Mouse (Mus musculus) neural tube, embryonic 12.5 days (tissue): Measurements from ENCODE around the gene Crispld2. TPM values are rescaled to one million over a fixed set of nuclear protein-coding genes. Genes with fewer than 3 reads are reported as not detected.

ENCODE experiments used
- ATAC-seq: fragments of 200-750 bp; cut with Nextera tagmentation; 2 replicates; pipeline ENCODE4 v1.8.0; 2017; ENCODE audit warnings: low read depth, mild to moderate bottlenecking, moderate TSS enrichment, moderate library complexity; ENCODE audit not compliant: low FRiP score
- H3K27ac ChIP-seq: fragments of 300-500 bp; sonication (generic); 2 replicates; pipeline ENCODE4 v1.5.1; 2016
- H3K27me3 ChIP-seq: fragments of 300-500 bp; sonication (generic); replicated peaks from 2 replicates; pipeline ENCODE4 v1.6.1; 2016; ENCODE audit warnings: mild to moderate bottlenecking
- H3K36me3 ChIP-seq: fragments of 300-500 bp; sonication (generic); 2 replicates; pipeline ENCODE4 v1.6.1; 2016; ENCODE audit warnings: mild to moderate bottlenecking
- H3K4me1 ChIP-seq: fragments of 300-500 bp; sonication (generic); 2 replicates; pipeline ENCODE4 v1.6.1; 2016
- H3K4me2 ChIP-seq: fragments of 300-500 bp; sonication (generic); replicated peaks from 2 replicates; pipeline ENCODE4 v1.6.1; 2016; ENCODE audit warnings: mild to moderate bottlenecking
- H3K4me3 ChIP-seq: fragments of 300-500 bp; sonication (generic); 2 replicates; pipeline ENCODE4 v1.5.1; 2016
- H3K9ac ChIP-seq: fragments of 300-500 bp; sonication (generic); 2 replicates; pipeline ENCODE4 v1.6.1; 2016; ENCODE audit warnings: mild to moderate bottlenecking
- H3K9me3 ChIP-seq: fragments of 300-500 bp; sonication (generic); 2 replicates; pipeline ENCODE4 v1.6.1; 2016; ENCODE audit warnings: mild to moderate bottlenecking
- WGBS: fragments of 180-500 bp; shearing (Covaris S2); methylation state at CpG from one replicate; pipeline ENCODE4 v1.1.7; 2016; 5-methylcytosine and 5-hydroxymethylcytosine counted together
- polyA plus RNA-seq: library from polyadenylated mRNA; unstranded; fragments of >200 nt; fragmentation: Nextera tagmentation; extraction: Ambion mirVana; gene quantifications from 2 replicates; pipeline ENCODE4 v1.2.1, GENCODE M21; 2016

The Crispld2 gene
- polyA plus RNA-seq, 1 experiment from 2014 or later = 5.2 TPM

DNA sequence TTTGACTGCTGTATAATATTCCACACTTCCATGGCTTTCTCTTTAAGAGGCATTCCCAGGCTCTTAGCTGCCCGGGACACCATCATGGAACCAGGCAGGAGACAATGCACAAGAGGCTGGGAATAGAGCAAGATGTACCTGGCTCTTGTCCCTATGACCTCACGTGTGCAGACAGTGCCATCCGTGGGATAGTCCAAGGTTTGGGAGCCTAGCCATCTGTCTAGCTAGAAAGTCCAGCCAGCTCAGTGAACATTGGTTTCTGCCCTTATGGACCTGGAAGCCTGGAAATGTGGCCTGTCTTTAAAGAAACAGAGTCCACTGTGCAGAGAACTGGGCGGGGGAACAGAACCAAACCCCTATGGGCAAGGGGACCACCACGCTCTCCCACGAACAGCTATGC lies 25.5 kb downstream of the Crispld2 start:
- H3K9me3 ChIP-seq = no peaks in the 10 kb centered on the region
- H3K27ac ChIP-seq = no peak overlapping the region
- WGBS = 94% methylated on average over 6 of the region's 6 CpGs
- no peak overlapping the region for H3K4me2 ChIP-seq
- no peak for ATAC-seq
- no peaks in the 10 kb centered on the region for H3K4me1 ChIP-seq
- H3K4me3 ChIP-seq = no peak overlapping the region
- H3K27me3 ChIP-seq = 0 out of 2 replicates have a peak, but pooled peaks cover 5% of the 10 kb centered on the region
- H3K36me3 ChIP-seq = no peaks in the 10 kb centered on the region
- H3K9ac ChIP-seq = no peak overlapping the region

DNA sequence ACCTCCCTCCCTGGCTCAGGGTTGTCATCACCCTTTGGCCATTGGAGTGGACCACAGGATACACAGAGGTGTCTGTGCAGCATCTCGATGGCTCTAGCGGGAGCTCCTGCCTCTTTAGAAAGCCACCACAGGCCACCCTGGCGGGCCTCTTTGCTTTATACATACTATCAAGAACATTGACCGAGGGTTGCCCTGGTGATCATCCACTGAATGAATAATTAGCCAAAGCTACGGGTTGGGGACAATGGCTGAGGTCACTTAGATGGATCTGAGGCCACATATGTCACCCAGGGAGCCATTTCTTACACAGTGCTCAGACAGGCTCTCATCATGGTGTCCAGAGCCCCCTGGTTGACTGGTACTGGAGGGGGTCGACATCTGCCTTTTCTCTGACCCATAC lies 26.1 kb downstream of the Crispld2 start:
- Histone ChIP-seq H3K4me3 (no peak overlapping the region), H3K27me3 (0 out of 2 replicates have a peak, but pooled peaks cover 5% of the 10 kb centered on the region), H3K36me3 (no peaks in the 10 kb centered on the region), H3K4me2 (no peak overlapping the region), H3K4me1 (no peaks in the 10 kb centered on the region), H3K27ac (no peak overlapping the region), H3K9me3 (no peaks in the 10 kb centered on the region), H3K9ac (no peak overlapping the region)
- ATAC-seq = no peak
- WGBS = 35% methylated on average over 6 of the region's 6 CpGs

DNA sequence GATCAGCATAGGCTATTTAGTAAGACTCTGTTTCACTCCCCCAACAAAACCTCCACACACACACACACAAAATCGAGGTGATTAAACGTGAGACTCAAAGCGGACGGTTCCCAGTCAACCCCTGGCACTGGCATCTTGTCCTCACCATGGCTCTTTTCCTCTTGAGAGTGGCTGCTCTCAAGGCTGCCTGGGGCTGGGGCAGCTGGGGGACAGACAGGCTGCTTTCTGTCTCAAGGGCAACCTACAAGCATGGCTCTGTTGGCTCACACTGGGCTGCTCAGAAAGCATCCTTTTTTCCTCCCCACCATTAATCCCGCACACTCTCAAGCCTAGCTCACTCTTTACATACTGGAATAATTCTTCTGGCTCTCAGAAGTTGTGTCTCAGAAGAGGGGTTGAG lies 27.1 kb downstream of the Crispld2 start:
- 76% methylated on average over 5 of the region's 5 CpGs for WGBS
- no peak for ATAC-seq
- H3K27ac ChIP-seq = no peak overlapping the region
- H3K27me3 ChIP-seq = no peaks in the 10 kb centered on the region
- no peak overlapping the region for H3K4me3 ChIP-seq
- H3K9me3 ChIP-seq = no peaks in the 10 kb centered on the region
- H3K36me3 ChIP-seq = no peaks in the 10 kb centered on the region
- H3K4me1 ChIP-seq = no peaks in the 10 kb centered on the region
- no peak overlapping the region for H3K4me2 ChIP-seq
- no peak overlapping the region for H3K9ac ChIP-seq

DNA sequence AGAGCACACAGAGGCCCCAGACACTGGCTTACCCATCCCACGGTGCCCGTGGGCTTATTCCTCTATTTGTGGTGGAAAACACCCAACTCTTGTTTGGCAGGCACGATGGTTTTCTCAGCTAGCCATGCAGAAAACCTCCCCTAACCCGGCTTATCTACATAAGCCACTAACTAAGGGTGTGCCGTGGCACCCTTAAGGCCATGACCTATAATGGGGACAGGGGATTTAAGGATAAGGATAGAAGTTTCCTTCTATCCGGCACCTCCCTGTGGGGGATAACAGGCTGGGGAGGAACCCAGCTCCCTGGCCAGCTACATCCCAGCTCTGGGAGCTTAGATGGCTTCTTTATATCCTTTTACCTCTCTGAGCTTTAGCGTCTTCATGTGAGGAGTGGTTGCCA lies 28.1 kb downstream of the Crispld2 start:
- Histone ChIP-seq H3K27ac (no peak overlapping the region), H3K4me1 (no peaks in the 10 kb centered on the region), H3K9me3 (no peaks in the 10 kb centered on the region), H3K4me2 (no peak overlapping the region), H3K27me3 (no peaks in the 10 kb centered on the region), H3K36me3 (no peaks in the 10 kb centered on the region), H3K4me3 (no peak overlapping the region), H3K9ac (no peak overlapping the region)
- 81% methylated on average over 7 of the region's 7 CpGs for WGBS
- no peak for ATAC-seq

DNA sequence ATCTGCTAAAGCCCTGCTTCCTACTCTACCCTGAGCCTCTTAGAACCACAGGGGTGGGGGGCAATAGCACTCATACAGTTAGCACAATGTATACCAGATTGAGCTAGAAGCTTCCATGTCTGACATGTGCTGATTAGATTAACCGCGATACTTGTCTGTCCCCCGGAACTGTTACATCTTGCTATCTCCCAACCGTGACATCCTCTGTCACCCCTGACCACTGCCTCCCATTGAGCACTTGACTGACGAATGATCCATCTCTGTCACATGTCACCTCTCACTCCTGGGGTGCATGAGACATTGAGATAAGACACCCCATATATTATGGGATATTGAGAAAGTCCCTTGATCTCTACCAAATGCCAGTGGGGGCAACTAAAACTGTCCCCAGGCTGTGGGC lies 34.0 kb downstream of the Crispld2 start:
- H3K36me3 ChIP-seq = no peaks in the 10 kb centered on the region
- no peak overlapping the region for H3K4me3 ChIP-seq
- H3K27me3 ChIP-seq = no peaks in the 10 kb centered on the region
- 87% methylated on average over 5 of the region's 5 CpGs for WGBS
- no peak overlapping the region for H3K9ac ChIP-seq
- no peak for ATAC-seq
- no peak overlapping the region for H3K27ac ChIP-seq
- no peak overlapping the region for H3K4me2 ChIP-seq
- H3K4me1 ChIP-seq = no peaks in the 10 kb centered on the region
- H3K9me3 ChIP-seq = no peaks in the 10 kb centered on the region

DNA sequence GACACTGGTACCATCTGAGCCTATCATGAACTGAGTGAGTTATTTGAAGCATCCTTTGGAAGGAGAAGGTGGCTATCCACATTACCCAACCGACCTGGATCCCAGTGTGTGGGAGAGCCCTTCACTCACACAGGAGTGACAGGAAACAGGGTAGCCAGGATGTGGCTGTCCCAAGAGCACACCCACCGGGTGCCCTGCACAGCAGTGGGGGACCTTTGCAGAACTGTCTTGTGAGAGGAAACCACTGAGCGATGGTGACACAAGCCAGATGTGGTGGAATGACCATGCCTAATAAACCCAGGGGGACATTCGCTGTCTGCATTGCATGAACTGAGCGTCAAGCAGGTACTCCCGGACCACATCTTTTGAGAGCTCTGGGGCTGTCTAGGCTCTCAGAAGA lies 34.8 kb downstream of the Crispld2 start:
- H3K36me3 ChIP-seq = no peaks in the 10 kb centered on the region
- H3K9ac ChIP-seq = no peak overlapping the region
- WGBS = 88% methylated on average over 6 of the region's 6 CpGs
- ATAC-seq = no peak
- no peaks in the 10 kb centered on the region for H3K9me3 ChIP-seq
- H3K27ac ChIP-seq = no peak overlapping the region
- H3K4me1 ChIP-seq = no peaks in the 10 kb centered on the region
- H3K27me3 ChIP-seq = no peaks in the 10 kb centered on the region
- no peak overlapping the region for H3K4me3 ChIP-seq
- H3K4me2 ChIP-seq = no peak overlapping the region

DNA sequence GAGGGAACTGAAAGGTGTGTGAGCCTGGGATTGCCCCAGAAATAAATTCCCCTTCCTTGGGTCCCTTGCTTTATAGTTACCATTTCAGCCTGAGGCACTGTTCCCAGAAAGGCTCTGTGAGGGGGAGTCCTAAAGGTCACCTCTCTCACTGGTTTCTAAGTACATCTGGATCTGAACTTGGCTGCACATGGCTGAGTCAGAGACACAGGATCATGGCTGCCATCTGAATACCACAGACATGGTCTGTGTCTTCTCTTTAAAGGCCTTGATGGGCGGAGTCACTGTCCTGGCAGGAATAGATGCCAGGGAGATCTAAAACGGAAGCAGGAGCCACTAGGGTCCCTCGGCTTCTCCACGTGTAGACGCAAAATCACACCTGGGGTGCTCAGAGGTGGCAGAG lies 38.2 kb downstream of the Crispld2 start:
- H3K9me3 ChIP-seq = no peaks in the 10 kb centered on the region
- H3K4me3 ChIP-seq = no peak overlapping the region
- H3K27ac ChIP-seq = no peak overlapping the region
- H3K4me1 ChIP-seq = peaks cover 4% of the 10 kb centered on the region; the same call in 1 of the 2 replicates
- no peaks in the 10 kb centered on the region for H3K36me3 ChIP-seq
- no peak overlapping the region for H3K4me2 ChIP-seq
- 73% methylated on average over 5 of the region's 5 CpGs for WGBS
- no peaks in the 10 kb centered on the region for H3K27me3 ChIP-seq
- ATAC-seq = no peak
- H3K9ac ChIP-seq = no peak overlapping the region

GRCm38 (mm10) chr8:120032549-120033208 lies 40.4 kb downstream of the Crispld2 start:
- Histone ChIP-seq H3K4me1 (peaks cover 4% of the 10 kb centered on the region; the same call in 1 of the 2 replicates), H3K9me3 (no peaks in the 10 kb centered on the region), H3K4me2 (no peak overlapping the region), H3K27me3 (no peaks in the 10 kb centered on the region), H3K36me3 (no peaks in the 10 kb centered on the region), H3K9ac (no peak overlapping the region), H3K4me3 (no peak overlapping the region), H3K27ac (no peak overlapping the region)
- 82% methylated on average over 5 of the region's 5 CpGs for WGBS
- ATAC-seq = no peak

DNA sequence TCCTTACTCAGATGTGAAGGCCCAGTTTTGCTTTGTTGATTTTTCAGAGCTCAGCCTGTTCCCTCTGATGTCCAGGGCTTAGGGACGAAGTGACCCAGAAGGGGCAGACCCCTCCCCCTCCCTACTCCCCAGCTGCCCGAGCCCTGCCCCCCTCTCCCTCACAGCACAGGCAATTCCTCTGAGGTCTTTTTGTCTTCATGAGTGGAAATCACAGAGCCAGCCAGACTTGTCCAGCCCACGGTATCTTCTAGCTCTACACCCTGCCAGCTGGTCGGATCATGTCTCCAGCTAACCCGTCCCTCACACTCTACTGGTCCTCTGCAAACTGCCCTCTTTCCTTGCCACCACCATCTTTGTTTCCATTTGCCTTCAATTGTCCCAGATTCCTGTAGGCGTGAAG lies 42.2 kb downstream of the Crispld2 start:
- H3K27me3 ChIP-seq = no peaks in the 10 kb centered on the region
- no peak overlapping the region for H3K27ac ChIP-seq
- ATAC-seq = no peak
- H3K9me3 ChIP-seq = no peaks in the 10 kb centered on the region
- no peak overlapping the region for H3K4me2 ChIP-seq
- H3K9ac ChIP-seq = no peak overlapping the region
- peaks cover 4% of the 10 kb centered on the region; the same call in 1 of the 2 replicates for H3K4me1 ChIP-seq
- H3K36me3 ChIP-seq = no peaks in the 10 kb centered on the region
- no peak overlapping the region for H3K4me3 ChIP-seq
- WGBS = 33% methylated on average over 6 of the region's 6 CpGs

- Histone ChIP-seq H3K9ac (no peak overlapping the region), H3K27me3 (no peaks in the 10 kb centered on the region), H3K4me1 (peaks cover 4% of the 10 kb centered on the region; the same call in 1 of the 2 replicates), H3K4me3 (no peak overlapping the region), H3K4me2 (no peak overlapping the region), H3K27ac (no peak overlapping the region), H3K36me3 (no peaks in the 10 kb centered on the region), H3K9me3 (no peaks in the 10 kb centered on the region)
- 27% methylated on average over 9 of the region's 9 CpGs for WGBS
- ATAC-seq = no peak
Measured at GRCm38 (mm10) chr8:120036111-120036510, 43.9 kb downstream of the Crispld2 start.

GRCm38 (mm10) chr8:120036578-120036977 lies 44.3 kb downstream of the Crispld2 start:
- no peaks in the 10 kb centered on the region for H3K36me3 ChIP-seq
- no peaks in the 10 kb centered on the region for H3K9me3 ChIP-seq
- H3K4me3 ChIP-seq = no peak overlapping the region
- H3K27me3 ChIP-seq = no peaks in the 10 kb centered on the region
- H3K4me2 ChIP-seq = no peak overlapping the region
- no peak overlapping the region for H3K9ac ChIP-seq
- H3K4me1 ChIP-seq = peaks cover 4% of the 10 kb centered on the region; the same call in 1 of the 2 replicates
- WGBS = 77% methylated on average over 4 of the region's 4 CpGs
- no peak overlapping the region for H3K27ac ChIP-seq
- no peak for ATAC-seq

- Histone ChIP-seq H3K9me3 (no peaks in the 10 kb centered on the region), H3K27ac (no peak overlapping the region), H3K4me3 (no peak overlapping the region), H3K9ac (no peak overlapping the region), H3K4me1 (peaks cover 4% of the 10 kb centered on the region; the same call in 1 of the 2 replicates), H3K36me3 (no peaks in the 10 kb centered on the region), H3K4me2 (no peak overlapping the region), H3K27me3 (no peaks in the 10 kb centered on the region)
- 88% methylated on average over 15 of the region's 15 CpGs for WGBS
- no peak for ATAC-seq
Measured at GRCm38 (mm10) chr8:120037199-120037598, 45.0 kb downstream of the Crispld2 start.

GRCm38 (mm10) chr8:120037611-120038010 lies 45.4 kb downstream of the Crispld2 start:
- no peaks in the 10 kb centered on the region for H3K9me3 ChIP-seq
- no peaks in the 10 kb centered on the region for H3K27me3 ChIP-seq
- no peak overlapping the region for H3K4me3 ChIP-seq
- H3K9ac ChIP-seq = no peak overlapping the region
- no peaks in the 10 kb centered on the region for H3K36me3 ChIP-seq
- H3K4me1 ChIP-seq = peaks cover 4% of the 10 kb centered on the region; the same call in 1 of the 2 replicates
- no peak overlapping the region for H3K27ac ChIP-seq
- no peak for ATAC-seq
- WGBS = 86% methylated on average over 8 of the region's 8 CpGs
- no peak overlapping the region for H3K4me2 ChIP-seq
